Mouse (Mus musculus) lung, embryonic 16.5 days (tissue): ENCODE results near the gene Tmem79. TPM values are rescaled to one million over a fixed set of nuclear protein-coding genes. Genes with fewer than 3 reads are reported as not detected.
A peak's percentile ranks its signal among the peaks of the same experiment; 100 is the strongest.
"Not testable (repeated sequence)": the region's sequence is repeated elsewhere in the genome, so short reads cannot be mapped to it uniquely, and the experiment has no call there.

Source experiments
- ATAC-seq: fragments of 200-750 bp; cut with Nextera tagmentation; 2 replicates; pipeline ENCODE4 v1.8.0; 2017; ENCODE audit warnings: low read depth, mild to moderate bottlenecking, moderate library complexity
- H3K27ac ChIP-seq: fragments of 300-500 bp; sonication (generic); 2 replicates; pipeline ENCODE4 v1.5.1; 2014; ENCODE audit warnings: mild to moderate bottlenecking, control low read depth, low read length
- H3K27me3 ChIP-seq: fragments of 300-500 bp; sonication (generic); 2 replicates; pipeline ENCODE4 v1.6.1; 2014; ENCODE audit warnings: low read depth, low read length, mixed read lengths; ENCODE audit not compliant: control insufficient read depth, insufficient read depth
- H3K36me3 ChIP-seq: fragments of 300-500 bp; sonication (generic); 2 replicates; pipeline ENCODE4 v1.6.1; 2014; ENCODE audit warnings: low read length; ENCODE audit not compliant: control insufficient read depth, insufficient read depth
- H3K4me1 ChIP-seq: fragments of 300-500 bp; sonication (generic); replicated peaks from 2 replicates; pipeline ENCODE4 v1.6.1; 2014; ENCODE audit warnings: low read length, mixed read lengths; ENCODE audit not compliant: control insufficient read depth, insufficient read depth
- H3K4me2 ChIP-seq: fragments of 300-500 bp; sonication (generic); 2 replicates; pipeline ENCODE4 v1.6.1; 2014; ENCODE audit warnings: low read depth, low read length, control low read depth
- H3K4me3 ChIP-seq: fragments of 300-500 bp; sonication (generic); 2 replicates; pipeline ENCODE4 v1.5.1; 2014; ENCODE audit warnings: mild to moderate bottlenecking, low read length, control low read depth
- H3K9ac ChIP-seq: fragments of 300-500 bp; sonication (generic); 2 replicates; pipeline ENCODE4 v1.6.1; 2014; ENCODE audit warnings: low read length, control low read depth
- H3K9me3 ChIP-seq: fragments of 300-500 bp; sonication (generic); 2 replicates; pipeline ENCODE4 v1.6.1; 2016; ENCODE audit warnings: low read length; ENCODE audit not compliant: control insufficient read depth
- WGBS: fragments of 180-500 bp; shearing (Covaris S2); extraction: QIAGEN DNeasy Blood & Tissue Kit; methylation state at CpG from one replicate; pipeline ENCODE4 v1.1.7; 2014; 5-methylcytosine and 5-hydroxymethylcytosine counted together
- polyA plus RNA-seq: library from polyadenylated mRNA; unstranded; fragments of >200 nt; fragmentation: Nextera tagmentation; extraction: Ambion mirVana; gene quantifications from 2 replicates; pipeline ENCODE4 v1.2.1, GENCODE M21; 2015

Tmem79 gene
- polyA plus RNA-seq, 1 experiment from 2014 or later = 9.5 TPM

DNA sequence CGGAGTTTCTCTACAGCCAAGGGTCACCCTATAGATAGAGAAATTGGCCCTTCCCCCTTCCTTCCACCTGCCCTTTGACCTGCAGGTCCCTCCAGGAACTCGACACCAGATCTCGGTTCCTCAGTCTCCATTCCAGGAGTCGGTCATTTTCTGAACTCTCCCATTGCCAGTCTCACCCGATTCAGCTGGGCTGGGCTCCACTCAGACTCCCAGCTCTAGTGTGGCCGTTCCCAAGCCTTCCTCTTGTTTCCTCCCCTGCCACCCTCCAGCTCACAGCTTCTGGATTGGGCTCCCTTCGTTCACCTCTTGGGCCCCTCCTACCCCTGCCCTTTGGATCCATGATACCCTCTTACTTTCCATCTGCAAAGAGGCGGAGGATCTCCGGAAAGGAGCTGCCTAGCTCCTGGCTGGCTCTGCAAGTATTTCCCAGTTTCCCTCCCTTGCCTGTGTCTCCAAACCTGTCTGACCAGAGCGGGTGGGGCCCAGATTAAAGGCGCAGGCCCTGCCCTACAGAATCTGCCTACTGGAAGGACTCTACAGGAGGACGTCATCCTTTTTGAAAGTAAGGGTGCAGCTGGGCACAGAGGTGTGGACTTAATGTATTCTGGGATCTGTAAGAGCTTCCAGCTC lies 1.8 kb downstream of the Tmem79 start:
- WGBS = 41% methylated on average over 12 of the region's 12 CpGs
- Histone ChIP-seq H3K4me3 (peak overlapping the region; percentile 24), H3K4me1 (peaks cover 20% of the 10 kb centered on the region), H3K9ac (peak overlapping the region; percentile 45), H3K36me3 (peaks cover 5% of the 10 kb centered on the region; the same call in 1 of the 2 replicates), H3K27ac (peak overlapping the region; percentile 53), H3K9me3 (no peaks in the 10 kb centered on the region), H3K27me3 (no peaks in the 10 kb centered on the region), H3K4me2 (peak overlapping the region; percentile 34)
- ATAC-seq = peak; percentile 29; the same call in 1 of the 2 replicates

GRCm38 (mm10) chr3:88331282-88331681 lies 4.7 kb downstream of the Tmem79 start:
- no peaks in the 10 kb centered on the region for H3K27me3 ChIP-seq
- no peaks in the 10 kb centered on the region for H3K9me3 ChIP-seq
- no peak for ATAC-seq
- H3K9ac ChIP-seq = no peak overlapping the region
- H3K27ac ChIP-seq = no peak overlapping the region
- peaks cover 12% of the 10 kb centered on the region for H3K4me1 ChIP-seq
- 18% methylated on average over 2 of the region's 2 CpGs for WGBS
- H3K4me2 ChIP-seq = no peak overlapping the region
- H3K36me3 ChIP-seq = peaks cover 11% of the 10 kb centered on the region; the same call in 1 of the 2 replicates
- no peak overlapping the region for H3K4me3 ChIP-seq

DNA sequence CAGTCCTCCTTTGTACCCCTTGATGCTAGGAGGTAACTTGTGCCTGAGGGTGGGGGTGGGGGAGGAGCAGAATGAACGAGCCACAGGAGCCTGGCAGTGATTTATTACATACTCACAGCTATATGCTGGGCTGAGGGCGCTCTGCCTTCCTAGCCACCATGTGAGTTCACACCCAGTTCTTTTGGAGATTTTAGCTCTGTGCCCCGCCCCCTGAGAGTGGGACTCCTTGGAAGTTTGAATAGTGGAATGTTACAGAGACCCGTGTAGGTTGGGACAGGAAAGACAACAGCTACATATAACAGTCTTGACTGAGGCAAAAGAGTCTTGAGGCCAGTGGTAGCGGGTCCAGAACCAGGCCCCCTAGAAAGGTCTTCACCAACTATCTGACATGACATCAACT lies 7.0 kb downstream of the Tmem79 start:
- Histone ChIP-seq H3K4me1 (peaks cover 14% of the 10 kb centered on the region), H3K4me2 (no peak overlapping the region), H3K36me3 (peaks cover 11% of the 10 kb centered on the region; the same call in 1 of the 2 replicates), H3K4me3 (no peak overlapping the region), H3K9ac (no peak overlapping the region), H3K27me3 (no peaks in the 10 kb centered on the region), H3K9me3 (no peaks in the 10 kb centered on the region), H3K27ac (no peak overlapping the region)
- no peak for ATAC-seq
- 62% methylated on average over 5 of the region's 5 CpGs for WGBS

- H3K36me3 ChIP-seq = peaks cover 36% of the 10 kb centered on the region
- 0% methylated on average over 10 of the region's 10 CpGs for WGBS
- peak; percentile 79 for ATAC-seq
These were observed 11.0 kb downstream of the Tmem79 start, which contains the start of gene Glmp for GRCm38 (mm10) chr3:88324951-88325405. TSS of gene Glmp (plus strand) at chr3:88325023.

DNA sequence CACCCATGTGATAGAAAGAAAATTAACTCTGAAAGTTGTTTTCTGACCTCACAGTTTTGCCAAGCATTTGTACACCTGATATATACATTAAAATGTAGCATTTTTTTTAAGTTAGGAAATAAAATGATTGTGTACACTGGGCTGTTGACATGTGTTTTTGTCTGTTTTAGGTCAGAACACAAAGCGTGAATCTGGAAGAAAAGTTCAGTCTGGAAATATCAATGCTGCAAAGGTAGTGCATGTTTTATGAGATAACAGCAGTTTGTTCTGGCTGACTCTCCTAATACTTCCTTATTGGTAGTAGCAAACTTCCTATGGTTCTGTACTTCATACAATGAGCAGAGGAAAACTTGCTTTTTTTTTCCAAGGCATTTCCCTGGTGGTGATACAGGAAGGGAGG lies 36.8 kb downstream of the Tmem79 start:
- ATAC-seq = no peak
- peaks cover 10% of the 10 kb centered on the region for H3K4me1 ChIP-seq
- H3K9me3 ChIP-seq = no peaks in the 10 kb centered on the region
- 78% methylated on average over 1 of the region's 1 CpGs for WGBS
- H3K9ac ChIP-seq = no peak overlapping the region
- no peak overlapping the region for H3K4me2 ChIP-seq
- H3K4me3 ChIP-seq = no peak overlapping the region
- H3K27me3 ChIP-seq = no peaks in the 10 kb centered on the region
- no peak overlapping the region for H3K27ac ChIP-seq
- peaks cover 42% of the 10 kb centered on the region for H3K36me3 ChIP-seq

More at GRCm38 (mm10) chr3:88324951-88325405, 11.0 kb downstream of the Tmem79 start, which contains the start of gene Glmp:
- Histone ChIP-seq H3K9me3 (no peaks in the 10 kb centered on the region), H3K4me2 (peak within 1 kb of the TSS; percentile 93), H3K27ac (peak within 1 kb of the TSS; percentile 48; the same call in 1 of the 2 replicates), H3K27me3 (no peaks in the 10 kb centered on the region), H3K4me1 (peaks cover 10% of the 10 kb centered on the region), H3K4me3 (peak within 1 kb of the TSS; percentile 91), H3K9ac (peak within 1 kb of the TSS; percentile 89)

GRCm38 (mm10) chr3:88297321-88297851 lies 38.6 kb downstream of the Tmem79 start:
- peak overlapping the region; percentile 96 for H3K27ac ChIP-seq
- H3K36me3 ChIP-seq = peaks cover 27% of the 10 kb centered on the region
- no peak for ATAC-seq
- H3K4me1 ChIP-seq = peaks cover 10% of the 10 kb centered on the region
- peak overlapping the region; percentile 92 for H3K9ac ChIP-seq
- H3K9me3 ChIP-seq = no peaks in the 10 kb centered on the region
- H3K4me2 ChIP-seq = peak overlapping the region; percentile 74
- peak overlapping the region; percentile 94 for H3K4me3 ChIP-seq
- under 1% methylated on average over 30 of the region's 30 CpGs for WGBS
- H3K27me3 ChIP-seq = no peaks in the 10 kb centered on the region

GRCm38 (mm10) chr3:88296561-88297318 lies 39.2 kb downstream of the Tmem79 start, which contains the start of the genes Tsacc and Cct3:
TSS of gene Tsacc (minus strand) at chr3:88296999.
TSS of gene Cct3 (plus strand) at chr3:88297116.
- H3K4me3 ChIP-seq = peak within 1 kb of the TSS; percentile 94
- ATAC-seq = peak; percentile 99
- peak within 1 kb of the TSS; percentile 96 for H3K27ac ChIP-seq
- no peaks in the 10 kb centered on the region for H3K9me3 ChIP-seq
- no peaks in the 10 kb centered on the region for H3K27me3 ChIP-seq
- WGBS = under 1% methylated on average over 44 of the region's 44 CpGs
- peaks cover 21% of the 10 kb centered on the region for H3K36me3 ChIP-seq
- H3K9ac ChIP-seq = peak within 1 kb of the TSS; percentile 92
- H3K4me2 ChIP-seq = peak within 1 kb of the TSS; percentile 81
- H3K4me1 ChIP-seq = peaks cover 10% of the 10 kb centered on the region

- under 1% methylated on average over 12 of the region's 12 CpGs for WGBS
- Histone ChIP-seq H3K4me2 (peak overlapping the region; percentile 81), H3K4me3 (peak overlapping the region; percentile 94), H3K9me3 (no peaks in the 10 kb centered on the region), H3K4me1 (peaks cover 10% of the 10 kb centered on the region), H3K27me3 (no peaks in the 10 kb centered on the region), H3K9ac (peak overlapping the region; percentile 83), H3K27ac (peak overlapping the region; percentile 96), H3K36me3 (peaks cover 15% of the 10 kb centered on the region)
- 0 out of 2 replicates have a peak, but pooled peaks have one; percentile 11 for ATAC-seq
These were observed 39.8 kb downstream of the Tmem79 start for GRCm38 (mm10) chr3:88296110-88296560.

DNA sequence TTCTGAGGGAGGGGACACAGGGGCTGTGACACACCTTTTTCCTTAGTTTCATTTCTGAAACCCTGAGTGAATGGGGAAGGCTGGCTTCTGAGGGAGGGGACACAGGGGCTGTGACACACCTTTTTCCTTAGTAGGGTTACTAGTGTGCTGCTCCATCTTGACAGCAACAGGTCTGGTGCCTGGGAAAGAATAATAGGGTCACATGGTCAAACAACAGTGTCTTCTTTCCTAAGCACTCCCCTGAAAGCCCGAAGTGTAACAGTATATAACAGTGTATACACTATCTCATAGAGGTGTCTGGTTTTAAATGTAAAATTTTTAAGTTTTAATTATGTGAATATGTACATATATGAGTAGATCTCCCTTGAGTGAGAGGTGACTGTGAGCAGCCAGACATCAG lies 40.7 kb downstream of the Tmem79 start:
- WGBS = 48% methylated on average over 1 of the region's 1 CpGs
- H3K9ac ChIP-seq = peak overlapping the region; percentile 55
- peaks cover 10% of the 10 kb centered on the region for H3K4me1 ChIP-seq
- H3K4me3 ChIP-seq, H3K27ac ChIP-seq, H3K36me3 ChIP-seq, H3K27me3 ChIP-seq, H3K9me3 ChIP-seq, ATAC-seq: not testable (repeated sequence)
- peak overlapping the region; percentile 81 for H3K4me2 ChIP-seq
